Mouse (Mus musculus) gastrocnemius, postnatal 25 days (tissue): ENCODE data around the gene Sytl3. TPM values are rescaled to one million over a fixed set of nuclear protein-coding genes. Genes with fewer than 3 reads are reported as not detected.
A peak's percentile ranks its signal among the peaks of the same experiment; 100 is the strongest.
"Not testable (repeated sequence)": the region's sequence is repeated elsewhere in the genome, so short reads cannot be mapped to it uniquely, and the experiment has no call there.

Source experiments
- DNase-seq: peaks from one replicate; pipeline ENCODE4 v3.0.0; 2022
- total RNA-seq, 2 experiments: library from RNA; stranded (reverse); gene quantifications; 1 replicate in 1 of 2; 2 replicates in 1 of 2; pipeline ENCODE4 v1.2.3; 2021

Sytl3 gene
- total RNA-seq, 2 experiments from 2014 or later: 0.36 TPM; not detected in 1

- DNase-seq: peak; percentile 4
Measured at GRCm38 (mm10) chr17:6646841-6647240, 12.1 kb upstream of the Sytl3 start.

GRCm38 (mm10) chr17:6647452-6647851 lies 11.4 kb upstream of the Sytl3 start:
- DNase-seq: not testable (repeated sequence)

GRCm38 (mm10) chr17:6650904-6651565 lies 7.9 kb upstream of the Sytl3 start:
- peak; percentile 5 for DNase-seq

GRCm38 (mm10) chr17:6653341-6653946 lies 5.4 kb upstream of the Sytl3 start:
- DNase-seq: not testable (repeated sequence)

- DNase-seq: peak; percentile 62
Measured at GRCm38 (mm10) chr17:6655087-6655511, 3.8 kb upstream of the Sytl3 start.

- DNase-seq: peak; percentile 78
Measured at GRCm38 (mm10) chr17:6655567-6656281, 3.2 kb upstream of the Sytl3 start, which contains the start of gene Dynlt1f. Dynlt1f (minus strand) TSS chr17:6655900.

- peak; percentile 3 for DNase-seq
Measured at GRCm38 (mm10) chr17:6656471-6656870, 2.4 kb upstream of the Sytl3 start.

GRCm38 (mm10) chr17:6660589-6660988 lies 1.7 kb downstream of the Sytl3 start:
- peak; percentile 4 for DNase-seq

GRCm38 (mm10) chr17:6661093-6661816 lies 2.4 kb downstream of the Sytl3 start:
- DNase-seq: peak; percentile 77

GRCm38 (mm10) chr17:6662840-6663239 lies 3.9 kb downstream of the Sytl3 start:
- DNase-seq: peak; percentile 4

GRCm38 (mm10) chr17:6665389-6665788 lies 6.5 kb downstream of the Sytl3 start:
- not testable (repeated sequence) for DNase-seq

GRCm38 (mm10) chr17:6668522-6668921 lies 9.6 kb downstream of the Sytl3 start:
- DNase-seq: not testable (repeated sequence)

- DNase-seq: not testable (repeated sequence)
Measured at GRCm38 (mm10) chr17:6674297-6674696, 15.4 kb downstream of the Sytl3 start.

- not testable (repeated sequence) for DNase-seq
Measured at GRCm38 (mm10) chr17:6678063-6678462, 19.2 kb downstream of the Sytl3 start.

- DNase-seq: not testable (repeated sequence)
Measured at GRCm38 (mm10) chr17:6681721-6682120, 22.8 kb downstream of the Sytl3 start.

GRCm38 (mm10) chr17:6683702-6684101 lies 24.8 kb downstream of the Sytl3 start:
- not testable (repeated sequence) for DNase-seq

- not testable (repeated sequence) for DNase-seq
Measured at GRCm38 (mm10) chr17:6684464-6685287, 25.8 kb downstream of the Sytl3 start.

GRCm38 (mm10) chr17:6685288-6685818 lies 26.5 kb downstream of the Sytl3 start:
- not testable (repeated sequence) for DNase-seq

- DNase-seq: not testable (repeated sequence)
Measured at GRCm38 (mm10) chr17:6686299-6686971, 27.5 kb downstream of the Sytl3 start.

GRCm38 (mm10) chr17:6689344-6689743 lies 30.5 kb downstream of the Sytl3 start:
- not testable (repeated sequence) for DNase-seq
